Comparison of ENCODE assay signal across 8 mouse cellular contexts in the genomic region with DNA sequence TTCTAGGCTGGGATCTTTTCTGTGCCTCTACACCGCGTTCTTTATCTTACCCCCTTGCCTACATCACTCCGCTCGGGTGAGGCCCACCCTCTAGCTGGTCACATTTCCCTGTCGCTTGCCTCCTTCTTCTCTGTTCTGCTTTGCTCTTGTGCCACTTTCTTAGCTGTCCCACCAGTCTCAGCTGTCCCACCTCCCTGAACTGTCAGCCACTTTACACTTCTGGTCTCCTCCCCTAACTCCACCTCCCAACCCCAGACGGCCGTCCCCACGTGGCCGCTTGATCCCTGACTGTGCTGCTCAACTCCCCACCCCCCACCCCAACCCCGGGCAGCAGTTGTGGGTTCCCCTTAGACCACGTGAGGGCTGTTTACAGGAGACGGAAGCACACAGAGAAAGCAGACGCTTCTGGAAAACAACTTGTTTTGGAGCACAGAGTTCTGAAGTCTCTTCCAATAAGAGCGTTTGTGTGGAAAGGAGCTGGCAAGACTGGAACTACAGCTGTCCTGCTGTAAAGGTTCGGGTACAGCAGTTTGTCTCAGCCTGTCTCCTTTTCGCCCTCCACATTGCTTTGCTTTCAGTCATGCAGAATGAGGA. TPM values are rescaled to one million over a fixed set of nuclear protein-coding genes. Genes with fewer than 3 reads are reported as not detected.
DNase-seq lines count a peak whose midpoint lies in the region; ATAC-seq and TF ChIP-seq lines count a peak whose summit lies in the region.

A gene (plus strand): TSS at position 330 of the 594 bp plus-strand sequence.

- DNase-seq in c-Kit-positive CD71-positive TER-119-positive erythroid progenitor cells, embryonic 14.5 days (ENCODE audit: low spot score) = peak; percentile 82
- DNase-seq in heart, postnatal 0 days (ENCODE audit: low spot score) = peak; percentile 91
- peak; percentile 81 to 88 for DNase-seq in kidney, postnatal 4 days
- peak; percentile 69 for DNase-seq in neural tube, embryonic 11.5 days (ENCODE audit: low spot score)
- peak; percentile 87 for DNase-seq in stomach, postnatal 0 days (ENCODE audit: low spot score)

- H3K4me3 ChIP-seq in ES-Bruce4 (ENCODE audit: low read depth, low read length) = peak within 1 kb of the TSS; percentile 84
- peak within 1 kb of the TSS; percentile 78 for H3K4me3 ChIP-seq in forebrain, embryonic 13.5 days
- H3K4me3 ChIP-seq in heart, postnatal 0 days (ENCODE audit: low read depth, low read length) = peak within 1 kb of the TSS; percentile 87
- H3K4me3 ChIP-seq in liver, embryonic 15.5 days (replicated peaks) = peak within 1 kb of the TSS; percentile 76
- H3K4me3 ChIP-seq in neural tube, embryonic 11.5 days (ENCODE audit: low read depth, low read length) = peak within 1 kb of the TSS; percentile 81
- H3K4me3 ChIP-seq in stomach, postnatal 0 days (ENCODE audit: low read depth, low read length) = peak within 1 kb of the TSS; percentile 70

- no peak within 1 kb of the TSS for H3K27ac ChIP-seq in ES-Bruce4 (ENCODE audit: insufficient read depth, low read length)
- peak within 1 kb of the TSS; percentile 91 for H3K27ac ChIP-seq in forebrain, embryonic 13.5 days
- peak within 1 kb of the TSS; percentile 94 for H3K27ac ChIP-seq in heart, postnatal 0 days (ENCODE audit: low read depth)
- H3K27ac ChIP-seq in liver, embryonic 15.5 days (replicated peaks) = peak within 1 kb of the TSS; percentile 95
- peak within 1 kb of the TSS; percentile 69 for H3K27ac ChIP-seq in neural tube, embryonic 11.5 days (ENCODE audit: low read depth, low read length)
- H3K27ac ChIP-seq in stomach, postnatal 0 days (replicated peaks) = peak within 1 kb of the TSS; percentile 95

- no peak for TF ChIP-seq POLR2A in ES-Bruce4 (IDR thresholded peaks at IDR 0.05; ENCODE audit: insufficient read depth, low read length)

- ATAC-seq in forebrain, embryonic 13.5 days = peak; percentile 25; the same call in 1 of the 2 replicates
- peak; percentile 78 for ATAC-seq in heart, postnatal 0 days (ENCODE audit: insufficient read depth, low read depth)
- peak; percentile 51 for ATAC-seq in liver, embryonic 15.5 days (ENCODE audit: insufficient read depth)
- ATAC-seq in neural tube, embryonic 11.5 days (ENCODE audit: insufficient read depth, low FRiP score, low TSS enrichment) = peak; percentile 35
- peak; percentile 68 for ATAC-seq in stomach, postnatal 0 days (ENCODE audit: low FRiP score, low TSS enrichment)

- H3K4me2 ChIP-seq in forebrain, embryonic 13.5 days = peak within 1 kb of the TSS; percentile 95
- H3K4me2 ChIP-seq in heart, postnatal 0 days (ENCODE audit: low read depth, low read length) = peak within 1 kb of the TSS; percentile 92
- H3K4me2 ChIP-seq in liver, embryonic 15.5 days = peak within 1 kb of the TSS; percentile 98
- H3K4me2 ChIP-seq in neural tube, embryonic 11.5 days (ENCODE audit: low read depth) = peak within 1 kb of the TSS; percentile 94
- peak within 1 kb of the TSS; percentile 96 for H3K4me2 ChIP-seq in stomach, postnatal 0 days (replicated peaks; ENCODE audit: low read depth)

- 1% methylated on average over 16 of the region's 16 CpGs for WGBS in forebrain, embryonic 13.5 days
- WGBS in heart, postnatal 0 days = under 1% methylated on average over 16 of the region's 16 CpGs
- under 1% methylated on average over 16 of the region's 16 CpGs for WGBS in liver, embryonic 15.5 days (ENCODE audit: insufficient replicate concordance)
- under 1% methylated on average over 16 of the region's 16 CpGs for WGBS in neural tube, embryonic 11.5 days
- under 1% methylated on average over 16 of the region's 16 CpGs for WGBS in stomach, postnatal 0 days

- H3K9ac ChIP-seq in ES-Bruce4 (ENCODE audit: low read depth, poor library complexity, severe bottlenecking) = peak within 1 kb of the TSS; percentile 59
- H3K9ac ChIP-seq in forebrain, embryonic 13.5 days = peak within 1 kb of the TSS; percentile 86
- H3K9ac ChIP-seq in heart, postnatal 0 days (replicated peaks; ENCODE audit: low read depth, low read length) = peak within 1 kb of the TSS; percentile 87
- peak within 1 kb of the TSS; percentile 77 for H3K9ac ChIP-seq in liver, embryonic 15.5 days
- H3K9ac ChIP-seq in neural tube, embryonic 11.5 days (ENCODE audit: low read length) = peak within 1 kb of the TSS; percentile 75
- peak within 1 kb of the TSS; percentile 77 for H3K9ac ChIP-seq in stomach, postnatal 0 days (ENCODE audit: low read length)

- peaks cover 7% of the 10 kb centered on the region for H3K36me3 ChIP-seq in ES-Bruce4 (ENCODE audit: control insufficient read depth, insufficient read depth, low read length, poor library complexity, severe bottlenecking)
- peaks cover 27% of the 10 kb centered on the region for H3K36me3 ChIP-seq in forebrain, embryonic 13.5 days (ENCODE audit: poor library complexity, severe bottlenecking)
- peaks cover 16% of the 10 kb centered on the region for H3K36me3 ChIP-seq in heart, postnatal 0 days (replicated peaks; ENCODE audit: control insufficient read depth, insufficient read depth, low read length)
- H3K36me3 ChIP-seq in liver, embryonic 15.5 days (replicated peaks) = peaks cover 32% of the 10 kb centered on the region
- no peaks in the 10 kb centered on the region; the same call in 1 of the 2 replicates for H3K36me3 ChIP-seq in neural tube, embryonic 11.5 days (ENCODE audit: control insufficient read depth, insufficient read depth, low read length)
- H3K36me3 ChIP-seq in stomach, postnatal 0 days (ENCODE audit: control insufficient read depth, insufficient read depth, low read length) = 0 out of 2 replicates have a peak, but pooled peaks cover 8% of the 10 kb centered on the region

- 0 out of 2 replicates have a peak, but pooled peaks have one; percentile 16 for TF ChIP-seq EP300 in ES-Bruce4 (IDR thresholded peaks at IDR 0.05; ENCODE audit: insufficient read depth, low read depth, low read length)
- TF ChIP-seq EP300 in heart, postnatal 0 days (IDR thresholded peaks at IDR 0.05; ENCODE audit: low read depth) = 0 out of 2 replicates have a peak, but pooled peaks have one; percentile 63
- no peak for TF ChIP-seq EP300 in stomach, postnatal 0 days (optimal IDR thresholded peaks at IDR 0.05)

- no peaks in the 10 kb centered on the region for H3K27me3 ChIP-seq in ES-Bruce4 (ENCODE audit: control insufficient read depth, insufficient read depth, low read length, poor library complexity, severe bottlenecking)
- H3K27me3 ChIP-seq in forebrain, embryonic 13.5 days = no peaks in the 10 kb centered on the region
- H3K27me3 ChIP-seq in heart, postnatal 0 days (ENCODE audit: control insufficient read depth, insufficient read depth, low read length) = no peaks in the 10 kb centered on the region
- H3K27me3 ChIP-seq in liver, embryonic 15.5 days = no peaks in the 10 kb centered on the region
- no peaks in the 10 kb centered on the region for H3K27me3 ChIP-seq in neural tube, embryonic 11.5 days (ENCODE audit: control insufficient read depth, insufficient read depth, low read length)
- H3K27me3 ChIP-seq in stomach, postnatal 0 days (ENCODE audit: control insufficient read depth, insufficient read depth, low read length) = no peaks in the 10 kb centered on the region

- H3K4me1 ChIP-seq in ES-Bruce4 (ENCODE audit: control insufficient read depth, insufficient read depth, low read length) = no peaks in the 10 kb centered on the region
- H3K4me1 ChIP-seq in forebrain, embryonic 13.5 days = peaks cover 28% of the 10 kb centered on the region
- peaks cover 12% of the 10 kb centered on the region for H3K4me1 ChIP-seq in heart, postnatal 0 days (ENCODE audit: control insufficient read depth, insufficient read depth)
- peaks cover 49% of the 10 kb centered on the region for H3K4me1 ChIP-seq in liver, embryonic 15.5 days (replicated peaks)
- peaks cover 10% of the 10 kb centered on the region for H3K4me1 ChIP-seq in neural tube, embryonic 11.5 days (ENCODE audit: control insufficient read depth, insufficient read depth, low read length)
- H3K4me1 ChIP-seq in stomach, postnatal 0 days (replicated peaks; ENCODE audit: control insufficient read depth, insufficient read depth) = no peaks in the 10 kb centered on the region; the same call in 1 of the 2 replicates

- no peak for TF ChIP-seq CTCF in ES-Bruce4 (IDR thresholded peaks at IDR 0.05; ENCODE audit: low read depth, low read length)
- no peak for TF ChIP-seq CTCF in heart, postnatal 0 days (IDR thresholded peaks at IDR 0.05; ENCODE audit: low read depth)
- no peak for TF ChIP-seq CTCF in stomach, postnatal 0 days (IDR thresholded peaks at IDR 0.05; ENCODE audit: low read depth)

- no peaks in the 10 kb centered on the region for H3K9me3 ChIP-seq in ES-Bruce4 (replicated peaks; ENCODE audit: control insufficient read depth, insufficient read depth, low read length, poor library complexity, severe bottlenecking)
- H3K9me3 ChIP-seq in forebrain, embryonic 13.5 days (replicated peaks) = no peaks in the 10 kb centered on the region
- H3K9me3 ChIP-seq in heart, postnatal 0 days (replicated peaks; ENCODE audit: control insufficient read depth, low read length) = no peaks in the 10 kb centered on the region
- no peaks in the 10 kb centered on the region for H3K9me3 ChIP-seq in liver, embryonic 15.5 days (replicated peaks)
- no peaks in the 10 kb centered on the region for H3K9me3 ChIP-seq in neural tube, embryonic 11.5 days (ENCODE audit: control insufficient read depth, low read length)
- no peaks in the 10 kb centered on the region for H3K9me3 ChIP-seq in stomach, postnatal 0 days (ENCODE audit: control insufficient read depth, low read length)

RNA-seq across cellular contexts. Expression of the gene that starts here (rescaled TPM):
- 16.2 and 20.1 TPM in 2 replicates for polyA plus RNA-seq in ES-Bruce4 (2011; ENCODE audit: insufficient read depth, insufficient read length, low read depth, missing spikeins)
- polyA plus RNA-seq in forebrain, embryonic 13.5 days (2015; fragmentation: Nextera tagmentation; extraction: Ambion mirVana) = 2.4 and 3.5 TPM in 2 replicates
- 10.0 and 19.5 TPM in 2 replicates for total RNA-seq in heart, postnatal 0 days (2014; rRNA removed; ENCODE audit: low replicate concordance)
- polyA plus RNA-seq in heart, postnatal 0 days (2015; fragmentation: Nextera tagmentation; extraction: Ambion mirVana) = 9.5 and 10.9 TPM in 2 replicates
- polyA plus RNA-seq in liver, embryonic 15.5 days (2015; fragmentation: Nextera tagmentation; extraction: Ambion mirVana) = 12.2 and 13.5 TPM in 2 replicates
- 4.3 and 4.6 TPM in 2 replicates for polyA plus RNA-seq in neural tube, embryonic 11.5 days (2014; fragmentation: Nextera tagmentation; extraction: Ambion mirVana)
- 4.2 and 4.3 TPM in 2 replicates for polyA plus RNA-seq in stomach, postnatal 0 days (2015; fragmentation: Nextera tagmentation; extraction: Ambion mirVana)

Comparison
In these comparisons a context has a peak if more than half of its experiments do, and no peak if none do; other contexts are left out.
1. ATAC-seq: peak in every context shown above with its lines; median percentile 78 in heart, postnatal 0 days; 68 in stomach, postnatal 0 days; 51 in liver, embryonic 15.5 days; 35 in neural tube, embryonic 11.5 days; 25 in forebrain, embryonic 13.5 days.